Mouse (Mus musculus) Patski (cell line): ENCODE measurements around the gene Gm28372. TPM values are rescaled to one million over a fixed set of nuclear protein-coding genes. Genes with fewer than 3 reads are reported as not detected.

Source experiments
- ATAC-seq: fragments of 100-300 bp; one replicate; pipeline ENCODE4 v1.8.0; 2021
- CTCF ChIA-PET: fragments of 350-600 bp; sonication (Branson Sonifier 250); formaldehyde crosslinking; loops from one replicate; lab custom pipeline; 2022; ENCODE audit warnings: inconsistent platforms; lab: Charles Lee
- POLR2A ChIA-PET: fragments of 350-600 bp; sonication (Branson Sonifier 250); formaldehyde crosslinking; loops from one replicate; lab custom pipeline; 2022; ENCODE audit warnings: antibody characterized with exemption, inconsistent platforms; lab: Charles Lee
- DNase-seq: peaks from one replicate; pipeline ENCODE4 v3.0.0-alpha.2; 2011; ENCODE audit warnings: low read depth, low spot score
- H3K27me3 ChIP-seq: fragments of 371-371 bp; one replicate; pipeline ENCODE4 v1.5.1; 2021
- CTCF ChIP-seq: fragments of 100-300 bp; IDR thresholded peaks from one replicate; pipeline ENCODE4 v1.5.1; 2021
- in situ Hi-C: fragments of 300-500 bp; cut with MboI; formaldehyde crosslinking; loops from 3 replicates; pipeline ENCODE4 v1.11.1; 2018; ENCODE audit warnings: low pct_unique_long_range_greater_than_20kb, mixed read lengths
- polyA plus RNA-seq: library from polyadenylated mRNA; unstranded; gene quantifications from one replicate; pipeline ENCODE4 v1.2.3, GENCODE M21; 2021

Gene Gm28372
- polyA plus RNA-seq, 1 experiment from 2014 or later: 0.06 TPM

DNA sequence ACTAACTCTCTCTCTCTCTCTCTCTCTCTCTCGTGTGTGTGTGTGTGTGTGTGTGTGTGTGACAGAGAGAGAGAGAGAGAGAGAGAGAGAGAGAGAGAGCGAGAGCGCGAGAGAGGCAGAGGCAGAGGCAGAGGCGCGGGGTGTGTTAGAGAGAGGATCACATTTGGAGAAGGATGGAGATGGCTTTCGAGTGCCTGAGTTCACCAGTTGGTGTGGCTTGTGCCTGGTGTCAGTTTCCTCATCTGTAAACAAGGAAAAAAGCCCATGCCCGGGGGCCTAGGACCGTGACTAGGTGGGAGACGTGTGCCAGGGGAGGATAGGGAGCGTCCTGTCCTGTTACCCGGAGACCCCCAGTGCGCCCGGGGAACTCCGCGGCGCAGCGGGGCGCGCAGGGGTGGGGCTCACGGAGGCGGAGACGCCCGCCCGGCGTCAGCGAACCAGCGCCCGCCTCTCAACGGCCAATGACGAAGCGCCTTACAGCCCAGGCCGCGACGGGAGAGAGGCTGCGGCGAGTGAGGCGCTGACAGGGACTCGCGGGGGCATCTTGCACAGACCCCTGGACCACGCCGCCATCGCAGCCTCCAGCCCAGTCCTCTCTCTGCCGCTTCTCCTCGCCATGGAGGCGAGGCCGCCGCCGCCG, 44.9 kb downstream of the Gm28372 start, which contains the start of gene Ptpra:
Gene Ptpra (plus strand): TSS at position 485 of the 640 bp plus-strand sequence.
- in situ Hi-C loops: loop anchor here (5.0 kb wide), 1 partner anchor 77 kb away; no protein-coding TSS in a partner anchor
- ChIA-PET POLR2A (no interaction called here), CTCF (no interaction called here)
- DNase-seq (peak; percentile 34), ATAC-seq (peak; percentile 93)
- no peaks in the 10 kb centered on the region for H3K27me3 ChIP-seq
- TF ChIP-seq CTCF: no peak

DNA sequence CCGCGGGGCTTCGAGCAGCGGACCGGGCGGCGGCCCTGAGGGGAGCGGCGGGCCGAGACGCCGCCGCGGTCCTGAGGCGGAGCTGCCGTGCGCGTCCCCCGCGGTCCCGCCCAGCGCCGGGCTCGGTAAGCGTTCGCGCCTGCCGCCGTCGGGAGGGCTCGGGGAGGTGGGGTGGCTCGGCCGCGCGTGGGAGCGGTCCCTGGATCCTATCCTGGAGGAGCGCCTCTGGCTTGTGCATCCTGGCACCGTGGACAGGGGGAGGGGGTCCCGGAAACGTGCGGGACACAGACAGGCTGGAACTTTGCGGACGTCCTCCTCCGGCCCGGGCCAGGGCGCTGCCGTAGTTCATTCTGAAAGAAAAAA, 45.4 kb downstream of the Gm28372 start:
- TF ChIP-seq CTCF: no peak
- DNase-seq: no peak
- CTCF ChIA-PET: no interaction called here
- in situ Hi-C loops: no loop called here
- H3K27me3 ChIP-seq: no peaks in the 10 kb centered on the region
- peak; percentile 85 for ATAC-seq
- POLR2A ChIA-PET: no interaction called here

- in situ Hi-C loops: no loop called here
- no peak for TF ChIP-seq CTCF
- POLR2A ChIA-PET: no interaction called here
- DNase-seq (no peak), ATAC-seq (no peak)
- CTCF ChIA-PET: no interaction called here
- no peaks in the 10 kb centered on the region for H3K27me3 ChIP-seq
Measured at GRCm38 (mm10) chr2:130451086-130451726, 46.2 kb downstream of the Gm28372 start.

DNA sequence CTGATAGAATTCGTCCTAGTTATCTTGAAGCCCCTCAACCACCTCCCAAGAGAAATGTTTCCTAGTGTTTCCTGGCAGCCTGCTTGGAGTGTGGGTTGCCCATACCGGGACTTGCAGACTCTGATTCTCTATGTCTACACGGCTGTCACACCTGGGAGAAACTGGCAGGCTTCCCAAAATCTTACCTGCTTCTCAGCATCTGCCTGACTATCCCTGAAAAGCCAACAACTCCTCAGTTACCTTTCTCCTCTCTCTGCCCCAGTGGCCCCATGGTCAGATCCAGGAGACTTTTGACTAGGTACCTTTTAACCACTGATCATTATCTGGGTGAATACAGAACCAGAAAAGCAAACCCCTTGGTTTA, 46.7 kb downstream of the Gm28372 start:
- ChIA-PET CTCF (no interaction called here), POLR2A (no interaction called here)
- no peak for TF ChIP-seq CTCF
- DNase-seq (no peak), ATAC-seq (no peak)
- in situ Hi-C loops: no loop called here
- H3K27me3 ChIP-seq: no peaks in the 10 kb centered on the region

DNA sequence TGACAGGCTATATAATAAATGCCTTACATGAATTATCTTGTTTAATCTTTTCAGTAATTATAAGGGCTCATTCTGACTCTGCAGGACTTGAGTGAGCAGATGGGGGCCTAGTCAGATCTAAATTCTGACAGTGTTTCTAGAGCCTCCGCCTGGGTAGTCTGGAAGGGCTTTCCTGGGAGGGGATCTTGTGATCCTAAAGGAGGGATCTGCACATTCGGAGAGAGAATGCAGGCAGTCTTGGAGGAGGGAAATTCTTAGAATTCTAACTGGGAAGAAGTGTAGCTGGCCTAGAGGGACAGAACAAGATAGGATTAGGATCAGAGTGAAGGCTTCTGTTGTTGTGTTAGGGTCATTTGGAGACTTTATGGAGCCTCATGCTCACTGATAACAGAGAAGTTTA, 47.2 kb downstream of the Gm28372 start:
- ATAC-seq: no peak
- in situ Hi-C loops: no loop called here
- no peak for TF ChIP-seq CTCF

GRCm38 (mm10) chr2:130453421-130453820, 48.4 kb downstream of the Gm28372 start:
- in situ Hi-C loops: no loop called here
- POLR2A ChIA-PET: no interaction called here
- ATAC-seq: no peak
- no peak for TF ChIP-seq CTCF
- CTCF ChIA-PET: interaction anchor here (1.2 kb wide), 1 partner anchor 73 kb away, joined by 3 read pairs; no protein-coding TSS in a partner anchor
- DNase-seq: no peak
- no peaks in the 10 kb centered on the region for H3K27me3 ChIP-seq

More for the DNA sequence above, 47.2 kb downstream of the Gm28372 start:
- no peaks in the 10 kb centered on the region for H3K27me3 ChIP-seq
- POLR2A ChIA-PET: no interaction called here
- CTCF ChIA-PET: no interaction called here
- DNase-seq: no peak

DNA sequence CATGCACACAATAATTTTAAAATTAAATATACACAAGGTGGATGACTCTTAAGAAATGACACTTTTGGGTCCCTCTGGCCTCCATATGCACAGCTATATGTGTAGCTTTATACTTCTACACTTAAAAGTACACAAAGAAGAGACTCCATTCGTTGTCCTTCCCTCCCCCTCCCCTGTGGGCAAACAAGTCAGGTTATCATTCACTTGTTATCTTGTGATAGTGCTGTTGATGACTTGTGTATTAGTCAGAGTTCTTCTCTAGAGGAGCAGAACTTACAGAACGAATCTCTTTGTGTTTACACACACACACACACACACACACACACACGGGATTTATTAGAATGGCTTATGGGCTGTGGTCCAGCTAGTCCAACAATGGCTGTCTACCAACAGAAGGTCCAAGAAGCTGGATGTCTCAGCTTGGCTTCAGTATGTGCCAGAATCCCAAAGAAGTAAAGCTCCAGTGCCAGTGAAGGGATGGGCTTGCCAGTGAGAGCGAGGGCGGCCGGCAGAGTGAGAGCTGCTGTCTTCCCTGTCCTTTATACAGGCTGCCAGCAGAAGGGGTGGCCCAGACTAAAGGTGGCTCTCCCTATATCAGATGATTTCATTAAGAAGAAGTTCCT, 49.8 kb downstream of the Gm28372 start:
- H3K27me3 ChIP-seq: no peaks in the 10 kb centered on the region
- ChIA-PET CTCF (interaction anchor here (1.4 kb wide), 1 partner anchor 14 kb away, joined by 3 read pairs; no protein-coding TSS in a partner anchor), POLR2A (no interaction called here)
- ATAC-seq (no peak), DNase-seq (no peak)
- in situ Hi-C loops: no loop called here
- no peak for TF ChIP-seq CTCF

Other genes with a start within 250 kb of the Gm28372 start
- gene Snrpb, start 225.8 kb upstream of the Gm28372 start, polyA plus RNA-seq: 283 TPM
- gene Tmc2, start 210.0 kb upstream of the Gm28372 start, polyA plus RNA-seq: not detected
- 139 TPM for gene Nop56, start 130.8 kb upstream of the Gm28372 start, polyA plus RNA-seq
- gene Idh3b, start 120.7 kb upstream of the Gm28372 start, polyA plus RNA-seq: 267 TPM
- 18.9 TPM for gene Ebf4, start 110.1 kb upstream of the Gm28372 start, polyA plus RNA-seq
- gene Cpxm1, start 7.7 kb upstream of the Gm28372 start, polyA plus RNA-seq: 0.82 TPM
- not detected for gene 1700020A23Rik, start within 50 bp of the Gm28372 start, polyA plus RNA-seq
- not detected for gene Tmem239, start 1.2 kb downstream of the Gm28372 start, polyA plus RNA-seq
- 67.1 TPM for gene Vps16, start 19.1 kb downstream of the Gm28372 start, polyA plus RNA-seq
- gene Pced1a, start 19.5 kb downstream of the Gm28372 start, polyA plus RNA-seq: 29.9 TPM
- gene Ptpra, start 45.0 kb downstream of the Gm28372 start, polyA plus RNA-seq: 90.4 TPM
- 73.1 TPM for gene Mrps26, start 158.5 kb downstream of the Gm28372 start, polyA plus RNA-seq
- gene Oxt, start 170.9 kb downstream of the Gm28372 start, polyA plus RNA-seq: not detected
- gene Avp, start 177.3 kb downstream of the Gm28372 start, polyA plus RNA-seq: not detected
- gene Fastkd5, start 224.8 kb downstream of the Gm28372 start, polyA plus RNA-seq: 8.1 TPM
- gene Ubox5, start 224.8 kb downstream of the Gm28372 start, polyA plus RNA-seq: 8.9 TPM
- 14.6 TPM for gene Lzts3, start 237.6 kb downstream of the Gm28372 start, polyA plus RNA-seq